ENCODE assay signal across 33 mouse cellular contexts in the genomic region with DNA sequence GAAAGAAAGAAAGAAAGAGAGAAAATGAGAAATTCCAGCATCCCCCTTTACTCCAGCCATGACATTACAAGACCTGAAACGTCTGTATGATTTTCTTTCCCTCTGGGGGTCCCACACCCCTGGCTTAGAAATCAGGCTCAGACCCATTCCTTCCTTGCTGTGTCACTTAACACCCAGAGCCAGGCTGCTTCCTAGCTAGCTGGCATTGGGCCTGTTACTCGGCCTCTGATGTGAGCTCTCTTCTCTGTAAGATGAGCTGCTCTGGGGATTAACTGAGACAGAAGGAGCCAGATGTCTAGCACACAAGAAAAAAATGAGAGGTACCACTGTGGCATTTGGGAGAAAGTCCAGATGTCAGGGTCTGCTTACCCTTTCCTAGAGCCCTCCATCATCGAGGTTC. TPM values are rescaled to one million over a fixed set of nuclear protein-coding genes. Genes with fewer than 3 reads are reported as not detected.
DNase-seq lines count a peak whose midpoint lies in the region; ATAC-seq lines count a peak whose summit lies in the region.
"Had no signal": no experiment of that assay in that cellular context is flagged by ENCODE, and none has a peak within 500 bp of the region (broad histone marks: within the 10 kb centered on the region; RNA-seq: fewer than 3 reads in every experiment).

No protein-coding gene starts in this region.

- no peak overlapping the region for H3K9ac ChIP-seq in embryonic facial prominence, embryonic 11.5 days (replicated peaks; ENCODE audit: low read length)
- H3K9ac ChIP-seq in embryonic facial prominence, embryonic 14.5 days (ENCODE audit: low read depth, low read length) = no peak overlapping the region
- H3K9ac ChIP-seq in forebrain, embryonic 14.5 days (ENCODE audit: low read length) = no peak overlapping the region
- H3K9ac ChIP-seq: hindbrain, embryonic 14.5 days; liver, embryonic 15.5 days; lung, embryonic 15.5 days; midbrain, embryonic 12.5 days had no signal

- no peak for ATAC-seq in embryonic facial prominence, embryonic 11.5 days (replicated peaks; ENCODE audit: insufficient number of reproducible peaks, low FRiP score, low TSS enrichment, low read depth)
- ATAC-seq in embryonic facial prominence, embryonic 14.5 days (ENCODE audit: low read depth) = peak; percentile 85
- ATAC-seq in forebrain, embryonic 14.5 days = no peak
- ATAC-seq: intestine, postnatal 0 days; Patski had no signal

- no peak overlapping the region for H3K4me2 ChIP-seq in embryonic facial prominence, embryonic 11.5 days (ENCODE audit: low read depth, low read length)
- H3K4me2 ChIP-seq in embryonic facial prominence, embryonic 14.5 days (ENCODE audit: low read depth, low read length) = no peak overlapping the region
- no peak overlapping the region for H3K4me2 ChIP-seq in forebrain, embryonic 14.5 days (ENCODE audit: low read length)
- H3K4me2 ChIP-seq: heart, embryonic 11.5 days; hindbrain, embryonic 14.5 days; liver, embryonic 15.5 days; lung, embryonic 15.5 days; midbrain, embryonic 12.5 days had no signal

- DNase-seq in embryonic facial prominence, embryonic 11.5 days (ENCODE audit: low spot score) = peak; percentile 39
- DNase-seq in embryonic facial prominence, embryonic 10.5 days (ENCODE audit: low spot score) = no peak
- DNase-seq in embryonic facial prominence, embryonic 14.5 days (ENCODE audit: low spot score) = peak; percentile 90
- peak; percentile 52 for DNase-seq in gastrocnemius, postnatal 14 days
- no peak for DNase-seq in forebrain, embryonic 14.5 days (ENCODE audit: low spot score)
- no peak for DNase-seq in heart, postnatal 4 days
- DNase-seq in urinary bladder, postnatal 25 days (ENCODE audit: low spot score) = no peak
- DNase-seq: adrenal gland, postnatal 36 days; cerebellum, adult 18-20 months; cerebellum, postnatal 10 days; heart, adult 11 months; heart, postnatal 36 days; kidney, adult 9 months; kidney, postnatal 10 days; lung, postnatal 36 days; thymus, postnatal 4 days had no signal

- no peaks in the 10 kb centered on the region for H3K9me3 ChIP-seq in embryonic facial prominence, embryonic 11.5 days (replicated peaks; ENCODE audit: control insufficient read depth, low read length)
- H3K9me3 ChIP-seq in embryonic facial prominence, embryonic 10.5 days = no peaks in the 10 kb centered on the region
- H3K9me3 ChIP-seq in embryonic facial prominence, embryonic 14.5 days (ENCODE audit: control insufficient read depth, low read length) = no peaks in the 10 kb centered on the region
- no peaks in the 10 kb centered on the region for H3K9me3 ChIP-seq in forebrain, embryonic 14.5 days (replicated peaks; ENCODE audit: control insufficient read depth, low read length)
- H3K9me3 ChIP-seq: G1E; liver, embryonic 15.5 days; lung, embryonic 15.5 days; midbrain, embryonic 12.5 days had no signal

- no peaks in the 10 kb centered on the region for H3K36me3 ChIP-seq in embryonic facial prominence, embryonic 11.5 days (replicated peaks; ENCODE audit: control insufficient read depth, insufficient read depth, low read depth, low read length)
- H3K36me3 ChIP-seq in embryonic facial prominence, embryonic 10.5 days (replicated peaks) = no peaks in the 10 kb centered on the region
- no peaks in the 10 kb centered on the region for H3K36me3 ChIP-seq in embryonic facial prominence, embryonic 14.5 days (ENCODE audit: control insufficient read depth, insufficient read depth, low read length)
- no peaks in the 10 kb centered on the region for H3K36me3 ChIP-seq in forebrain, embryonic 14.5 days (ENCODE audit: control insufficient read depth, insufficient read depth, low read length)
- H3K36me3 ChIP-seq: G1E; liver, embryonic 15.5 days; lung, embryonic 15.5 days; midbrain, embryonic 12.5 days had no signal

- 11% methylated on average over 3 of the region's 3 CpGs for WGBS in embryonic facial prominence, embryonic 11.5 days
- WGBS in embryonic facial prominence, embryonic 10.5 days = 35% methylated on average over 3 of the region's 3 CpGs
- WGBS in embryonic facial prominence, embryonic 14.5 days = 21% methylated on average over 3 of the region's 3 CpGs
- 56% methylated on average over 3 of the region's 3 CpGs for WGBS in forebrain, embryonic 14.5 days

- no peaks in the 10 kb centered on the region for H3K4me1 ChIP-seq in embryonic facial prominence, embryonic 11.5 days (ENCODE audit: control insufficient read depth, insufficient read depth, low read length)
- peaks cover 6% of the 10 kb centered on the region; the same call in 1 of the 2 replicates for H3K4me1 ChIP-seq in embryonic facial prominence, embryonic 10.5 days
- no peaks in the 10 kb centered on the region for H3K4me1 ChIP-seq in embryonic facial prominence, embryonic 14.5 days (ENCODE audit: control insufficient read depth, insufficient read depth, low read length)
- no peaks in the 10 kb centered on the region for H3K4me1 ChIP-seq in forebrain, embryonic 14.5 days (ENCODE audit: control insufficient read depth, insufficient read depth, low read length)
- H3K4me1 ChIP-seq: liver, embryonic 15.5 days; lung, embryonic 15.5 days; midbrain, embryonic 12.5 days had no signal

- H3K4me3 ChIP-seq in embryonic facial prominence, embryonic 11.5 days (ENCODE audit: low read depth, low read length) = no peak overlapping the region
- no peak overlapping the region for H3K4me3 ChIP-seq in embryonic facial prominence, embryonic 10.5 days
- H3K4me3 ChIP-seq in embryonic facial prominence, embryonic 14.5 days (ENCODE audit: low read depth, low read length) = no peak overlapping the region
- H3K4me3 ChIP-seq in forebrain, embryonic 14.5 days (ENCODE audit: low read depth, low read length) = no peak overlapping the region
- H3K4me3 ChIP-seq: erythroblast, embryonic 14.5 days; liver, embryonic 15.5 days; lung, embryonic 15.5 days; midbrain, embryonic 12.5 days had no signal

- H3K27ac ChIP-seq in embryonic facial prominence, embryonic 11.5 days (replicated peaks; ENCODE audit: low read depth, low read length) = no peak overlapping the region
- no peak overlapping the region for H3K27ac ChIP-seq in embryonic facial prominence, embryonic 10.5 days (replicated peaks)
- H3K27ac ChIP-seq in embryonic facial prominence, embryonic 14.5 days (replicated peaks; ENCODE audit: low read depth, low read length) = no peak overlapping the region
- no peak overlapping the region for H3K27ac ChIP-seq in forebrain, embryonic 14.5 days (ENCODE audit: low read depth, low read length)
- H3K27ac ChIP-seq: hindbrain, embryonic 14.5 days; liver, embryonic 15.5 days; lung, embryonic 15.5 days; midbrain, embryonic 12.5 days had no signal

- H3K27me3 ChIP-seq in embryonic facial prominence, embryonic 11.5 days (ENCODE audit: control insufficient read depth, insufficient read depth, low read length) = no peaks in the 10 kb centered on the region
- H3K27me3 ChIP-seq in embryonic facial prominence, embryonic 10.5 days (replicated peaks; ENCODE audit: low read depth, poor library complexity, severe bottlenecking) = 0 out of 2 replicates have a peak, but pooled peaks cover 8% of the 10 kb centered on the region
- H3K27me3 ChIP-seq in embryonic facial prominence, embryonic 14.5 days (replicated peaks; ENCODE audit: control insufficient read depth, insufficient read depth, low read length) = no peaks in the 10 kb centered on the region
- no peaks in the 10 kb centered on the region for H3K27me3 ChIP-seq in forebrain, embryonic 14.5 days (replicated peaks; ENCODE audit: control insufficient read depth, insufficient read depth, low read length)
- H3K27me3 ChIP-seq: liver, embryonic 15.5 days; lung, embryonic 15.5 days; midbrain, embryonic 12.5 days; Patski had no signal

- intact Hi-C loops in gastrocnemius, postnatal 14 days (cut with DNase I; ENCODE audit: low total_unique reads) = no loop called here

RNA-seq across cellular contexts. Expression of gene Morn5, which starts 7.0 kb away (rescaled TPM):
- polyA plus RNA-seq in embryonic facial prominence, embryonic 11.5 days (2014; fragmentation: Nextera tagmentation; extraction: Ambion mirVana) = not detected in 2 replicates
- polyA plus RNA-seq in embryonic facial prominence, embryonic 10.5 days (2016; fragmentation: Nextera tagmentation; extraction: Ambion mirVana) = 0.29 and 0.74 TPM in 2 replicates
- polyA plus RNA-seq in embryonic facial prominence, embryonic 14.5 days (2014; fragmentation: Nextera tagmentation; extraction: Ambion mirVana) = 1.0 and 6.8 TPM in 2 replicates
- not detected for total RNA-seq in gastrocnemius, postnatal 14 days (2021)
- 2.6 and 3.4 TPM in 2 replicates for polyA plus RNA-seq in forebrain, embryonic 14.5 days (2014; fragmentation: Nextera tagmentation; extraction: Ambion mirVana)
- not detected for total RNA-seq in heart, postnatal 4 days (2021)
- total RNA-seq: common myeloid progenitor, adult 5-6 weeks; heart, postnatal 36 days; liver, adult 2 months; megakaryocyte, adult 5-6 weeks had no signal
- polyA plus RNA-seq: erythroblast, embryonic 14.5 days; G1E; intestine, postnatal 0 days; large intestine, adult 2 months; limb, embryonic 11.5 days; liver, adult 2 months; liver, embryonic 15.5 days; small intestine, adult 2 months; stomach, embryonic 14.5 days had no signal

RNA-seq across cellular contexts. Expression of gene Ndufa8, which starts 7.0 kb away (rescaled TPM):
- polyA plus RNA-seq in embryonic facial prominence, embryonic 11.5 days (2014; fragmentation: Nextera tagmentation; extraction: Ambion mirVana) = 200 and 206 TPM in 2 replicates
- polyA plus RNA-seq in embryonic facial prominence, embryonic 10.5 days (2016; fragmentation: Nextera tagmentation; extraction: Ambion mirVana) = 203 and 215 TPM in 2 replicates
- 228 and 236 TPM in 2 replicates for polyA plus RNA-seq in embryonic facial prominence, embryonic 14.5 days (2014; fragmentation: Nextera tagmentation; extraction: Ambion mirVana)
- total RNA-seq in gastrocnemius, postnatal 14 days (2021) = 100 to 1,000 TPM; 328 to 375 TPM
- 283 and 287 TPM in 2 replicates for polyA plus RNA-seq in forebrain, embryonic 14.5 days (2014; fragmentation: Nextera tagmentation; extraction: Ambion mirVana)
- total RNA-seq in heart, postnatal 4 days (2021) = 100 to 1,000 TPM; 487 to 501 TPM

RNA-seq across cellular contexts. Expression of gene Lhx6, which starts 49.0 kb away (rescaled TPM):
- polyA plus RNA-seq in embryonic facial prominence, embryonic 11.5 days (2014; fragmentation: Nextera tagmentation; extraction: Ambion mirVana) = 10.9 and 11.6 TPM in 2 replicates
- 13.5 and 16.1 TPM in 2 replicates for polyA plus RNA-seq in embryonic facial prominence, embryonic 10.5 days (2016; fragmentation: Nextera tagmentation; extraction: Ambion mirVana)
- polyA plus RNA-seq in embryonic facial prominence, embryonic 14.5 days (2014; fragmentation: Nextera tagmentation; extraction: Ambion mirVana) = 5.3 and 5.4 TPM in 2 replicates
- total RNA-seq in gastrocnemius, postnatal 14 days (2021) = 1 to 10 TPM; 3.6 to 4.5 TPM
- 14.7 and 27.3 TPM in 2 replicates for polyA plus RNA-seq in forebrain, embryonic 14.5 days (2014; fragmentation: Nextera tagmentation; extraction: Ambion mirVana)
- 1 to 10 TPM; 6.7 to 8.6 TPM for total RNA-seq in heart, postnatal 4 days (2021)
- total RNA-seq: common myeloid progenitor, adult 5-6 weeks; megakaryocyte, adult 5-6 weeks had no signal
- polyA plus RNA-seq: erythroblast, embryonic 14.5 days; G1E; neural tube, embryonic 14.5 days had no signal

Comparison
In these comparisons a context has a peak if more than half of its experiments do, and no peak if none do; other contexts are left out.
1. DNase-seq: peak in embryonic facial prominence, embryonic 11.5 days (single experiment), embryonic facial prominence, embryonic 14.5 days (single experiment) and gastrocnemius, postnatal 14 days (single experiment); none in embryonic facial prominence, embryonic 10.5 days (single experiment), forebrain, embryonic 14.5 days (single experiment), heart, postnatal 4 days (single experiment) and urinary bladder, postnatal 25 days (single experiment).